Comparison of ENCODE assay signal across 8 mouse cellular contexts in the genomic region with DNA sequence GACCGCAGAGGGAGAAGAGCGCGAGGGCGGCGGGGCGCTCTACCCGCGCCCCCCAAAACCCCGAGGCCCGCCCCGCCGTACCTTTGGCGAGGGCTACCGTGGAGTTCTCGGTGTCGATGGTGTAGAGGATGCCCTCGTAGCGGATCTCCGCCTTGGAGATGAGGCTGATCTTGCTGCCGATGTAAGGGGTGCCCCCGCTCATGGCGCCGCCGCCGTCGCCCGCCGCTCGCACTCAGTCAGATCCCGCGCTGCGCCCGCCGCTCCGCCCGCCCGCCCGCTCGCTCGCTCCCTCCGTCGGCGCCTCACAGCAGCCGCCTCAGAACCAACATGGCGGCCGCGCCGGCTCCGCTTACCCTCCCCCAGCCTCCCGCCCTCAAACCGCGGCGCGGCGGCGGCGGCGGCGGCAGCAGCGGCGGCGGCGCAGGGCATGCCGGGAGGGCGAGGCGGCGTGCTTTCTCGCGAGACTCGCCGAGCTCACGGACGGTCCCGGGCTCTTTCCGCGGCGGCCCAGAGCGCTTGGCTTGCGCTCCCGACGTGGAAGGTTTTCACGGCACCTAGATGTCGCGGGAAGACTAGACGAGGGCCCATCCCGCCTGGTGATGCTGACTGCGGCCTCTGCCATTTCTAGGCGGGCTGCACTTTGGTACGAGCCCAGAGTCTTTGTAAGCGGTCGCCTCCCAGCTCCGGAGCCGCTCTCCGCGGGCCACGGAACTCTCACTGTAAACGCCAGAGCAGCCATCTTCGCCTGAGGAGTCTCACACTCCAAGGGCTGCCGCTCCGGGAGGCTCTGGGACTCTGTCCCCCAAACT. TPM values are rescaled to one million over a fixed set of nuclear protein-coding genes. Genes with fewer than 3 reads are reported as not detected.
DNase-seq lines count a peak whose midpoint lies in the region; ATAC-seq lines count a peak whose summit lies in the region.

No protein-coding gene starts in this region.

- H3K27me3 ChIP-seq in hindbrain, embryonic 16.5 days (replicated peaks; ENCODE audit: control insufficient read depth, insufficient read depth, low read length) = no peaks in the 10 kb centered on the region

- H3K36me3 ChIP-seq in hindbrain, embryonic 16.5 days (ENCODE audit: control insufficient read depth, insufficient read depth, low read length) = no peaks in the 10 kb centered on the region

- peaks cover 35% of the 10 kb centered on the region for H3K4me1 ChIP-seq in hindbrain, embryonic 16.5 days (ENCODE audit: control insufficient read depth, insufficient read depth, low read depth, low read length)

- ATAC-seq in hindbrain, embryonic 16.5 days = peak; percentile 95

- no peaks in the 10 kb centered on the region for H3K9me3 ChIP-seq in hindbrain, embryonic 16.5 days (ENCODE audit: control insufficient read depth, low read length)

- DNase-seq in ZHBTc4 (ENCODE audit: low read depth, low spot score) = peak; percentile 97
- DNase-seq in cerebellum, postnatal 4 days (ENCODE audit: low spot score in 2 of 2) = peak; percentile 92 to 95
- DNase-seq in gastrocnemius, adult 18-20 months (ENCODE audit: low spot score) = peak; percentile 93
- DNase-seq in left cerebral cortex, adult 11 months (ENCODE audit: low spot score) = peak; percentile 87
- peak; percentile 94 for DNase-seq in lung, postnatal 36 days
- DNase-seq in retina, embryonic 14.5 days (ENCODE audit: low spot score) = peak; percentile 92
- DNase-seq in thymus, postnatal 36 days = peak; percentile 92 to 93

- H3K9ac ChIP-seq in hindbrain, embryonic 16.5 days (ENCODE audit: low read depth, low read length) = peak overlapping the region; percentile 99

- under 1% methylated on average over 72 of the region's 100 CpGs for WGBS in hindbrain, embryonic 16.5 days

- H3K4me2 ChIP-seq in hindbrain, embryonic 16.5 days (ENCODE audit: low read length) = peak overlapping the region; percentile 95

- H3K4me3 ChIP-seq in hindbrain, embryonic 16.5 days (ENCODE audit: low read length) = peak overlapping the region; percentile 95

- H3K27ac ChIP-seq in hindbrain, embryonic 16.5 days (ENCODE audit: low read depth, low read length) = peak overlapping the region; percentile 99

RNA-seq across cellular contexts. Expression of a gene that starts 3.6 kb away (rescaled TPM):
- total RNA-seq in gastrocnemius, adult 18-20 months (2021) = 10 to 100 TPM; 89.5 to 89.6 TPM
- polyA plus RNA-seq in hindbrain, embryonic 16.5 days (2015; fragmentation: Nextera tagmentation; extraction: Ambion mirVana) = 50.6 and 55.6 TPM in 2 replicates

Comparison
In these comparisons a context has a peak if more than half of its experiments do, and no peak if none do; other contexts are left out.
1. Peak in every context shown above with its lines: DNase-seq, ATAC-seq, H3K4me3 ChIP-seq and H3K27ac ChIP-seq.